Mouse (Mus musculus): ENCODE measurements around the gene Zfp110. TPM values are rescaled to one million over a fixed set of nuclear protein-coding genes. Genes with fewer than 3 reads are reported as not detected.
"Not testable (repeated sequence)": the region's sequence is repeated elsewhere in the genome, so short reads cannot be mapped to it uniquely, and the experiment has no call there.

Zfp110 gene
- polyA plus RNA-seq (2012; ENCODE audit: insufficient read depth, insufficient read length, low replicate concordance, missing spikeins): not detected in 2 replicates

- Histone ChIP-seq H3K27ac (ENCODE audit: insufficient read depth, low read depth, low read length) (0 out of 2 replicates have a peak within 1 kb of the TSS, but pooled peaks have one; percentile 3), H3K4me3 (ENCODE audit: insufficient read depth, low read depth, low read length) (peak within 1 kb of the TSS; percentile 64), H3K4me1 (ENCODE audit: control insufficient read depth, insufficient read depth, low read length) (no peaks in the 10 kb centered on the region)
- 3% methylated on average over 47 of the region's 47 CpGs for WGBS
- 0 out of 2 replicates have a peak, but pooled peaks have one; percentile 6 for TF ChIP-seq CTCF (IDR thresholded peaks at IDR 0.05; ENCODE audit: insufficient read depth, low read depth, low read length)
- peak; percentile 46 for TF ChIP-seq POLR2A (IDR thresholded peaks at IDR 0.05; ENCODE audit: insufficient read depth, low read depth, low read length)
These were observed at the start of gene Zfp110 for GRCm38 (mm10) chr7:12834162-12835120. TSS of gene Zfp110 (plus strand) at chr7:12834761.

GRCm38 (mm10) chr7:12787333-12787732, 47.2 kb upstream of the Zfp110 start:
- no peaks in the 10 kb centered on the region for H3K4me1 ChIP-seq (ENCODE audit: control insufficient read depth, insufficient read depth, low read length)
- TF ChIP-seq POLR2A (IDR thresholded peaks at IDR 0.05; ENCODE audit: insufficient read depth, low read depth, low read length): no peak
- TF ChIP-seq CTCF (IDR thresholded peaks at IDR 0.05; ENCODE audit: insufficient read depth, low read depth, low read length): no peak
- 46% methylated on average over 6 of the region's 6 CpGs for WGBS
- no peak overlapping the region for H3K4me3 ChIP-seq (ENCODE audit: insufficient read depth, low read depth, low read length)
- no peak overlapping the region for H3K27ac ChIP-seq (ENCODE audit: insufficient read depth, low read depth, low read length)

GRCm38 (mm10) chr7:12788025-12788424, 46.5 kb upstream of the Zfp110 start:
- TF ChIP-seq POLR2A (IDR thresholded peaks at IDR 0.05; ENCODE audit: insufficient read depth, low read depth, low read length): no peak
- TF ChIP-seq CTCF (IDR thresholded peaks at IDR 0.05; ENCODE audit: insufficient read depth, low read depth, low read length): no peak
- 12% methylated on average over 5 of the region's 5 CpGs for WGBS
- H3K4me3 ChIP-seq (ENCODE audit: insufficient read depth, low read depth, low read length): no peak overlapping the region
- H3K4me1 ChIP-seq (ENCODE audit: control insufficient read depth, insufficient read depth, low read length): no peaks in the 10 kb centered on the region
- no peak overlapping the region for H3K27ac ChIP-seq (ENCODE audit: insufficient read depth, low read depth, low read length)

DNA sequence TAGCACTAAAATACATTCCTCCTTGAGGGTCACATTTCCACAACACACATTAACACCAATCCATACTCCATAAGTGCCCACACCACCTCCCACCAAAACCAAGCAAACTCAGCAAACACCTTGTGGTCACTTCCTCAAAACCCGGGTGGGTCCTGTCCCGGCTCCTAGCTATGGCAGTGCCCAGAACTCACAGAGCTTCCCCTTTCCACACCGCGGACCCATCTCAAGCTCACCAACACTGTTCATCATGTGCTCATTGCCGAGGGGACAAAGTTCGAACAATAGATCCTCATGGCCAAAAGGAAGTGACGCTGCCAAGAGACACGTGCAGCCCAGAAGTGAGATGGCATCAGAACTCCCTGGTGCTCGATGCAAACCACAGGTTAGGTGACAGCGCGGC, 41.9 kb upstream of the Zfp110 start:
- not testable (repeated sequence) for H3K4me3 ChIP-seq (ENCODE audit: insufficient read depth, low read depth, low read length); H3K27ac ChIP-seq (ENCODE audit: insufficient read depth, low read depth, low read length); H3K4me1 ChIP-seq (ENCODE audit: control insufficient read depth, insufficient read depth, low read length)
- WGBS: 85% methylated on average over 11 of the region's 11 CpGs

GRCm38 (mm10) chr7:12797971-12798370, 36.6 kb upstream of the Zfp110 start:
- Histone ChIP-seq H3K27ac (ENCODE audit: insufficient read depth, low read depth, low read length) (no peak overlapping the region), H3K4me1 (ENCODE audit: control insufficient read depth, insufficient read depth, low read length) (no peaks in the 10 kb centered on the region), H3K4me3 (ENCODE audit: insufficient read depth, low read depth, low read length) (no peak overlapping the region)
- TF ChIP-seq POLR2A (IDR thresholded peaks at IDR 0.05; ENCODE audit: insufficient read depth, low read depth, low read length) (no peak), CTCF (IDR thresholded peaks at IDR 0.05; ENCODE audit: insufficient read depth, low read depth, low read length) (no peak)
- 74% methylated on average over 2 of the region's 2 CpGs for WGBS

GRCm38 (mm10) chr7:12799554-12799953, 35.0 kb upstream of the Zfp110 start:
- H3K27ac ChIP-seq (ENCODE audit: insufficient read depth, low read depth, low read length): no peak overlapping the region
- no peak overlapping the region for H3K4me3 ChIP-seq (ENCODE audit: insufficient read depth, low read depth, low read length)
- WGBS: 73% methylated on average over 1 of the region's 1 CpGs
- TF ChIP-seq CTCF (IDR thresholded peaks at IDR 0.05; ENCODE audit: insufficient read depth, low read depth, low read length) (no peak), POLR2A (IDR thresholded peaks at IDR 0.05; ENCODE audit: insufficient read depth, low read depth, low read length) (no peak)
- no peaks in the 10 kb centered on the region for H3K4me1 ChIP-seq (ENCODE audit: control insufficient read depth, insufficient read depth, low read length)

DNA sequence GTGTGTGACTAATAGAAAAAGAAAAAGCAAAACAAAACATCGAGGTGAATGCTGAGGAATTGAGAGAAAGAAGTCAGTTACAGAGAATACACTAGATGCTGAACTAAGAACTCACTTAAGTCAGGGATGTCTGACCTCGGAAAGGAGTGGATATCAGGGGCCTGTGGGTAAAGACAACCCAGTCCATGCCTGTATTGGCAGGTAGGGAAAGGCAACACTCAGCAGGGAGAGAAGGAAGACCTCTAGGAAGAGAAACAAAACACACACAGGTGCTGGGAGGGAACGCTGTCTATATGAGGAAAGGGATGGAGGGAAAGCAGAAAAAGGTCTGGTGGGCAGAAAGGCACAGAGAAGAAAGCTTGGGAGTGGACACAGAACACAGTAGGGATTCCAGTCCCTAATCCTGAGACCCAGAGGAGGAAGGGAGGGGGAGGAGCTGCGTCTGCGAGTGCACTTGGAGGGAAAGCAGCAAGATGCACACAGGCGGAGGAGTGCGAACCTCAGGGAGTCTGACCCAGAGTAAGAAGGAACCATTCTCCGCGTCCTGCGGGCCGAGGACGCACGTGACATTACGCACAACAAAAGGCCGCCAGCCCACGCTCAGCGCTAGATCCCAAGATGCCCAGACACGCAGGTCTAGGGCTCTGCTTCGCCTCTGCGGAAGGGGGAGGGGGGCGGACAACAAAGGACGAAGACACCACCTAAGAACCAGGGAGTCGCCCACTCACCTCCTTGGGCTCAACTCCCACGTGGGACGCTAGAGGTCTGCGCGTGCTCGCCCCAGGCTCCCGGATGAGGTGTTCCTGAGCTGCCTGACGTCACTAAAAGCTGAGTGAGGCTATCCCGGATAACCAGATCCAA, 31.5 kb upstream of the Zfp110 start, which contains the start of gene Zscan18:
Zscan18 (minus strand) TSS at position 770 of the 861 bp plus-strand sequence.
- 2% methylated on average over 31 of the region's 31 CpGs for WGBS
- peak within 1 kb of the TSS; percentile 68 for H3K4me3 ChIP-seq (ENCODE audit: insufficient read depth, low read depth, low read length)
- peak within 1 kb of the TSS; percentile 86 for H3K27ac ChIP-seq (ENCODE audit: insufficient read depth, low read depth, low read length)
- TF ChIP-seq CTCF (IDR thresholded peaks at IDR 0.05; ENCODE audit: insufficient read depth, low read depth, low read length): no peak
- TF ChIP-seq POLR2A (IDR thresholded peaks at IDR 0.05; ENCODE audit: insufficient read depth, low read depth, low read length): peak; percentile 40; the same call in 1 of the 2 replicates
- H3K4me1 ChIP-seq (ENCODE audit: control insufficient read depth, insufficient read depth, low read length): no peaks in the 10 kb centered on the region

DNA sequence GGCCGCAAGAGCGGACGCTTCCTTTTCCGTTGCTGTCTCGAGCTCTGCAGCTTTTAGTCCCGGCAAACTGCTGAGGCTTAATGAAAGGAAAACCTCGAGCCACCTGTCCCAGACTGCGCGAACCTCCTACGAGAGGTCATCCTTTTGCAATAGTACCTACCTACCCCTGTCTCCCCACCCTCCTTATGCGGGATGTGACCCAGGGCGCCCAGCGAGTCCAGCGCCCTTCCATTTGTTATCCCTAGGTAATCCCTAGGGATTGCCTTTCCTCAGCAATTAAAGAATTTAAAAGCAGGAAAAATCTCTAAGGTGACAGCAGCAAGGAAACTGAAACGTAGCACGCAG, 30.9 kb upstream of the Zfp110 start:
- Histone ChIP-seq H3K4me1 (ENCODE audit: control insufficient read depth, insufficient read depth, low read length) (no peaks in the 10 kb centered on the region), H3K27ac (ENCODE audit: insufficient read depth, low read depth, low read length) (peak overlapping the region; percentile 86), H3K4me3 (ENCODE audit: insufficient read depth, low read depth, low read length) (peak overlapping the region; percentile 68)
- TF ChIP-seq CTCF (IDR thresholded peaks at IDR 0.05; ENCODE audit: insufficient read depth, low read depth, low read length) (no peak), POLR2A (IDR thresholded peaks at IDR 0.05; ENCODE audit: insufficient read depth, low read depth, low read length) (peak; percentile 36; the same call in 1 of the 2 replicates)
- WGBS: under 1% methylated on average over 16 of the region's 16 CpGs
